Mouse (Mus musculus): ENCODE data around the gene Mrpl14.
A peak's percentile ranks its signal among the peaks of the same experiment; 100 is the strongest.

Mrpl14 gene

DNA sequence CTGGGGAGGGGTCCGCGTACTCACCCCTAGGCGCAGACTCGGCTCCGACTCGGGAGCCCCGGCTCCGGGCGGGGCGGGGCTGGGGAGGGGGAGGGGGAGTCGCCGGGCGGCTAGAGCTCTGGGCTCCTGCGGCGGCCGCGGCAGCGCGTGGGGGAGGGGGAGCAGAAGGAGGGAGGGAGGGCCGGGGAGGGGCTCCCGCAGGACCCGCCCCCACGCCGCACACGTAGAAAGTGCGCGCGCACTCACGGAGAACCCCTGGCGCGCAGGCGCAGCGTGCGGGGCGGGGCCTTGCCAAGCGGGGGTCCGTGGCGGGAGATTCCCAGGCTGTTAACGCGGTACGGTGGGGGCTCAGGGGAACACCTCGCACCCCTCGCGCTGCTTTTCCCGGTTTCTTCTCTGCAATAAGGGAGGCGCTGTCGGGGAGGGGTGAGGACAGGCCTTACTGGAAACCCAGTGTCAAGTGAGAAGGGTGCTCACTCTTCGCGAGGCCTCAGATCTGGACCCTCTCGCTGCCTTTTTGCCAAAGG, at the start of gene Mrpl14:
Mrpl14 (plus strand) TSS at position 230 of the 527 bp plus-strand sequence.
- DNase-seq: peak; percentile 94

DNA sequence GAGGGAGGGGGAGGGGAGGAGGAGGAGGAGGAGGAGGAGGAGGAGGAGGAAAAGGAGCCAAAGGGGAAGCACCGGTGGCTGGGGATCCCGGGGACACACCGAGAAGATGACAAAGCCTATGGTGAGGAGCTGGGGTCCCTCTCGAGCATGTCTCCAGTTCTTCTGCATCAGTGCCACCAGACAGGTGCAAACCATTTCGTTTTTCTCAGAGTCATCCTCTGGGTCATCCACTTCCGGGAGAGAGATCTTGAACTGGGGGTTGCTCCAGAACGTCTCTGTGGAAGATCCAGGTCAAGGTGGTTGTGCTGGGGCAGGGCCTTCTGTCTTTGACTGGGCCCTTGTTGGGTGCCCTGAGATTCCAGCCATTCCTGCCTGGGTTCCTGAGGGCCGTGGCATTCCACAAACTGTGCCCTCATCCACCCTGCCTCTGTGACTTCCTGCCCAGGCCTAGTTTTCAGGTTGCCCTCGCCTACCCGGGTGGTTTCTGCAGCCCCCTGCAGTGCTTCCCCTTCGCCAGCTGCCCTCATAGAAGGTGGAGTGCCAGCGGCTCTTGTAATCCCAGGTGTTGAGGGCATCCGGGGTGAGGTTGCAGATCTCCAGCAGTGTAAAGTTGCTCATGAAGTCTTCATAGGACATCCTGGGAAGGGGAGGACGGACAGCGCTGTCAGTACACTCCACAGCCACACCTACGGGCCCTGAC, 47.4 kb upstream of the Mrpl14 start:
- no peak for DNase-seq

DNA sequence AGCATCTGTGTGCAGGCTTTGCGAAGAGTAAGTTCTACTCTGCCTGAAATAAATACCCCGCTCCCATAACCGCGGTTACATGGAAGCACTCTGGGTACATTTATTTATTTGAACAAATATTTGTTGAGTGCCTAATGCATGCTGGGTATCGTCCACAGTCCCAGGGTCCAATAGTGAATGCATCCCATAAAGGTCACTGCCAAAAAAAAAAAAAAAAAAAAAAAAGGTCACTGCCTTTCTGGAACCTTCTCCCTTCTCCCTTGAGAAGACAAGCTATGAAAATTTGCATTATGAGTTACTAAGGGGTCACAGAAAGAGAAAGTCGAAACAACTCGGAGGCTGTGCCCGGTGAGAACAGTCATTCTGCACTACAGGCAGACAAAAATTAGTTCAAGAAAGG, 44.1 kb upstream of the Mrpl14 start:
- no peak for DNase-seq

DNA sequence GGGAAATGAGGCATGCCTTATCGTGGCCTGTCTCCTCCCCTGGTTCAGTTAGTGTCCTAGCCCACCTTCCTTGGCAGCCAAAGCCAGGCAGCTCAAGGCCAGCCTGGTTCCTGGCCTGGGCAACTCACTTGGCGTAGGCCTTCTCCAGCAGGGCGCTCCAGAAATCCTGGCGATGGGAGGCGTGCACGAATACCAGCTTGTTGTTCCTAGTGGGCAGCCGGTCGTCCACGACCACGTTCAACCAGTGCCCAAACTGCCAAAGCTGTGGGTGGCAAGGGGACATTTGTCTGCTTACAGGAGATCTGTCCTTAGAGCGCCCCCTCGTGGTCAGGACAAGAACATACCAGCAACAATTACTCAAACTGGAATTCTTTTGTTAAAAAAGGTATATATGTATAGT, 43.4 kb upstream of the Mrpl14 start:
- DNase-seq: peak; percentile 64 to 82

DNA sequence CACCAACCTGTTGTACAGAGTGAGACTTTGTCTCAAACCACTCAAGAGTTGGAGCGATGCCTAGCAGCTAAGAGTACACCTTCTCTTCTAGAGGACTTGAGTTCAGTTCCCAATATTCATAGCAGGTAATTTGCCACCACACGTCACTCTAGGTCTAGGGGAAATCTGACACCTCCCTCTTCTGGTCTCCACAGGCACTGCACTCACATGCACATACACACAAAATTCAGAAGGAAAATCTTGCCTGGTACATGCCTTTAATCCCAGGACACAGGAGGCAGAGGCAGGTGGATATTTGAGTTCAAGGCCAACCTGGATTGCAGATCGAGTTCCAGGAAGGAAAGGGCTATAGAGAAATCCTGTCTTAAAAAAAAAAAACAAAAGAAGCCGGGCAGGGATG, 41.9 kb upstream of the Mrpl14 start:
- DNase-seq: no peak

DNA sequence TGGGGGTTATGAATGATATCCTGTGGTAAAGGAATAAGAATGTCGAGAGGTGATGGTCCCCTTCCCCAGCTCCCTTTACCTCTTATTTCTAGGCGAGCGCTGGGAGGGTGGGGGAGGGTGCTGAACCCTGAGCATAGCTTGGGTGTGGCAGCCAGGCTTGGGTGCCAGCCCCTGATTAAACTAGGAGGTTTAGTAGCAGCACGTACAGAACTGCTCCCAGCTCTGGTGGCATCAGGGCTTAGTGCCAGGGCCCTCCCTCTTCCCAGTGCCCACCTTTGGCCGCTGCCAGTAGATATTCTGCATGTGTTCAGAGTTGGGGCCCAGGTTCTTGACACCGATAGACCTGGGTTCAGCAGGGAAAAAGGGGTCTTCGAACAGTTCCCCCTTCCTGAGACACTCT, 32.9 kb upstream of the Mrpl14 start:
- DNase-seq: no peak

DNA sequence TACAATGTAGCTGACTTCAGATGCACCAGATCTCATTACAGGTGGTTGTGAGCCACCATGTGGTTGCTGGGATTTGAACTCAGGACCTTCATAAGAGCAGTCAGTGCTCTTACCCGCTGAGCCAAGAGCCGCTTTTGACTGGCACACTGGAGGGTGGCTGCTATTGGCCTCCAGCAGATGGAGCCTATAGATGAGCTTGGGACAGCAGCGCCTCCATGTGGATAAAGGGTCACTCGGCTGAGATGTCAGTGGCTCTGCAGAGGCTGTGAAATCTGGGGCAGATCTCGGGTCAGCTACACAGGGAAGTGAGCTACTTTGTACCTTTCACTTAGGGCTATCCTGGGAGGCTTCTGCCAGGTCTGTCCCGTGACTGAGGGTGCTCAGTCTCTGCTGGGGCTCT, 30.3 kb upstream of the Mrpl14 start:
- DNase-seq: peak in 1 of 2 experiments; percentile 46

DNA sequence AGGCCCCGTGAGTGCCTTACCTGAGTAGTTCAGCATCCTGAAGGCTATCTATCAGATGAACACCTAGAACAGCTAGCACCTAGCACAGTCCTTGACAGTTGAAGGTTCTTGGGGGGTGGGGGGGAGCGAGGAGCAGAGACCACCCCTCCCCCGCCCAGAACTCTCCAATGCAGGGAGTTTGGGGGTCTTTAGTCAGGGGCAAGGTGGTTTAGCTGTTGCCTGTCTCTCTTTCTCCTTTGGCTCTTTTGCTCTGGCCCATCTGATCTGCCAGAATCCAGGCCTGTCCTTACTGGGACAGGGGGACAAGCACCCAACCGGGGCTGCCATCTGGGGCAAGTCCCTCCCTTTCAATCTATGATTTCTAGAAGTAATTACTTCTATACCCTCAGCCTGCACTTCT, 26.9 kb upstream of the Mrpl14 start, which contains the start of gene Capn11:
Capn11 (minus strand) TSS at position 101 of the 400 bp plus-strand sequence.
- DNase-seq: no peak

DNA sequence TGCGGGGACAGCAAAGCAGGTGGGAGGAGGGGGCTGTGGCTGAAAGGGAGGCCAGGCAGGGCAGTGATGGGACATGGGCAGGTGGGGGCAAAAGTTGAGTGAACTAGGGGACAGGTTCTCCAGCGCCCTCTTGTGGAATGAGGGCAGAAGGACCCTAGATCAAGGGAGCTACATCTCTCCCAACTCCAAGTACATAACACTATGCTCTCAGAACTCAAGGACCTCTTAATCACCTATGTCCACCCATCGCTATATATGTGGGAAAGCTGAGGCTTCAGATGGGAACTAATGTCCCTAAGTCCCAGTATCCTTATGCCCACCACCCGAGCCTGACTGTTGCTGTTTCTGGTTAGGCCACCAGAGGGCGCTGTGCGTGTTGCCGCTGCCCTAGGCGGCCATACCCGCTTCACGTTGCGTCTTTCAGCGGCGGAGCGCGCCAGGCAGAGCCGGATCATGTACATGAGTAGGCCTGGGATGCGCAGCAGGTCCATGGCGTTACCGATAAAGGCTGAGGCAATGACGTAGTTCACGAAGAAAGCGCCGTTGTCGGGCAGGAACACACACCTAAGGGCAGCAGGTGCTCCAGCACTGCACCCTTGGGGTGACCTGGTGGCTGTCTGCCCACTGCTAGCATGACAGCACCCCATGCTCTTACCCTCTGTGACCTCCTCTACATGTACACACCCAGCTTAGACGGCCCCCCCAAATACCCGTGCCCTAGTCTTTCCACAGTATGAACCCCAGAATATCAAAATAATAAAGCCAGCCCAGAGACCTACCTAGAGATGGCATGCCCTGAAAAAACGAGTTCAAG, 22.8 kb upstream of the Mrpl14 start:
- peak; percentile 75 to 83 for DNase-seq

DNA sequence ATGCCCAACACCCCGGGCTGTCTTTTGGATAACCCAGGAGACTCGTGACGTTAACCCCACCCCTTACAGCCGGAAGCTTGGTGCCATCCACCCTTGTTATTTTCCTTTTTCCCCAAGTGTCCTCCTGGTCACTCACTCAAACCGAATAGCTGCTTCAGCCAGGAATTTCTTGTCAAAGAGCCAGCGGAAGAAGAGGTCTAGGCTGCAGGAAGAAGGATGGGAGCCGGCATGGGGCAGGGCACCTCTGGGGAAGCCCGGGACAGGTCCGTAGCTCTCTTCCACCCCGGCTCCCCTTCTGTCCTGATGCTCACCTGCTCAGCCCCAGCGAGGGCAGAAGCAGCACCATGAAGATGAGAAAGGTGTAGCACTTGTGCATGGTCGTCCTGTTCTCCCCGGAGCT, 21.5 kb upstream of the Mrpl14 start:
- DNase-seq: no peak

DNA sequence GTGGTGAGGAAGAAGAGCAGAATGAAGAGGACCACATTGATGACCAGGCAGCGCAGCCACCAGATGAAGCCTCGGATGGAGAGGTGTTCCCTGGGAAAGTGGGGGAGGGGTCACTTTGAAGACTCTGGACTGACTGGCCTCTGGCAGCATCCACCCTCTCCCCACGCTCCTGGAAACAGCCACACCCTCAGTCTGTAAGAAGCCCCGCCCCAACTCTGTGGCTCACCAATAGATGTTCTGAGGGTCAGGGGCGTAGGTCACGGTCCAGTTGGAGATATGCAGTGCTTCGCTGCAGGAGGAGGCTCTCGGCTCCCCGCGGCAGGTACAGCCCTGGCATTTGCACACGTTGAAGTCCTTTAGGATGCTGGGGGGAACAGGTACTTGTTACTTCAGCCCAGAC, 20.0 kb upstream of the Mrpl14 start:
- no peak for DNase-seq

DNA sequence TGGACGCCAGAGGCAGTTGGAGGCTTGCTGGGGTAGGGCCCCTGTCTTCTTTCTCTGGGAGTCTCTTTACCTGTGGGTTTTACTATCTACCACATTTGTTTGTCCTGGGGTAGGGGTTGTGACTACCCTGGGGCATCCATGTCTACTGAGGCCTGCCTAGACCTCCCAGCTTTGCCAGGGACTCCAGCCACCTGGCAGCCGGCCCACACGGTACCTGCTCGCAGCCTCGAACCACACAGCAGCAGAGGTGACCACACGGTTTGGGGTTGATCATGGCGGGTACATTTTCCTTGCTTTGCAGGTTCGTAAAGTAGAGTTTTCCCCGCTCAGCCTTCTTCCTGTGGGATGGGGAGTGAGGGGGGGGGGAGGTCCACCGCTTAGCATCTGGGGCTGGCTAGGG, 18.6 kb upstream of the Mrpl14 start:
- DNase-seq: peak in 1 of 2 experiments; percentile 21

DNA sequence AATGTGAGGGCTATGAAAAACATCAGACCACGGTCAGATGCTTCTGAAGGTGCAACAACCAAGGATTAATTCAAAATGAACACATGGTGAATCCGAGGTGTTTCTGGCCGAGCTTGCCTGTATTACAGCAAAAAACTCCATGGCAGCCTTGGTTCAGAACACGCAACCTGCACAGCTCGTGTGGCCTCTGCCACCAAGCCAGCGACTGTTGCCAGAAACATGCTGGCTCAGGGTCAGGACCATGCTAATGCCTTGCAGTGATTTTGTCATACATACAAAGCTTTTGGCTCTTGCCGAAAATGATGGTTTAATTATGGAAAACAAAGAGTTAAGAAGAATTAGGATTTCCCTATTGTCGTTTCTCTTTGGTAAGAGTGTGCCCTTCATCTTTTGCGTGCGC, 18.1 kb upstream of the Mrpl14 start:
- no peak for DNase-seq

DNA sequence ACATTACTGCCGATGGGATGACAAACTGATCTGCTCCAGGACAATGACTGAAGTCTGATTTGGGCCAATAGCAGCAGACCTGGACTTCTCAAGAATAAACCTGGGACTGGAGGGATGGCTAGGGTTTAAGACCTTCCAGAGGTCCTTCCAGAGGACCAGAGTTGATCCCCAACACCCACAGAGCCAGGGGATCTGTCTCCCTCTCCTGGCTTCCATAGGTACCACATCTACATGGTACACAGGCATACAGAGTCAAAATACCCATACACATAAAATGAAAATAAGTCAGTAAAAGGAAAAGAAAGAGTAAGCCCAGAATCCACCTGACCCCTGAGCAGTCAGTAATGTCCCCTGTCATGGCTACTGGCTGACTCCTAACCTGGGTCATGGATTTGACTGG, 14.3 kb upstream of the Mrpl14 start:
- no peak for DNase-seq

DNA sequence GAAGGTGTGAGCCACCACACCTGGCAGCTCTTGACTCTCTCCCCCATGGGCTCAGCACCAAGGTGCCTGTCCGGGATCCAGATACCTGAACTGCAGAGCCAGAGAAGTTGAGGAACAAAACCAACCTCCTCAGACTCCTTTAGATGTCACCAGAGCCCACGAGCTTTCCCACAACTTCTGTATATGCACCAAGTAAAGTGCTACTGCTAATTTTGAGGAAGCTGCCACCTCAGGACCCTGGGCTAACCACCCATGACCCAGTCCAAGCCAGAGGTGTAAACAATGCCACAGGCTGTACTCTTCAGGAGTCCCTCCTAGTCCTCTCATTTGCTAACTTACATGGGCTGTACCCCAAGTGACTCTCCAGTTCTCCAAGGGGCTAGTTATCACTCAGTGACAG, 13.5 kb upstream of the Mrpl14 start:
- no peak for DNase-seq

DNA sequence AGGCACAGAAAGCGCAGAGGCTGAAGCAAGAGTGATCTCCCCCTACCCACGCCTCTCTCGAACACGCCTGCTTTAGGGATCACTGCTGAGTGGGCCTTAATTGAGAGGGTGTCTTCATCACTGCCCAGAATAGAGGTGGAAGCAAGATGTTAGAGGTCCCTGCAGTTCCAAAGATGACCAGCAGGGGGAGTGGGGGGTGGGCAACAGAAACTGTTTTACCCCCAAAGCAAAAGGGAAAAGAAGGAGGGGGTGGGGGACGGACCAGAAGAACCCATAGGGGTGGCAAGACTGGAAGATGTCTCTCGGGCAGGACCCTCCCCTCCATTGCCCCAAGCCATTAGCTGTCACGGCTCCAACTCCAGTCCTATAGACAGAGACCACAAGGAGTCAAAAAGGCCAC, 8.0 kb upstream of the Mrpl14 start:
- DNase-seq: peak; percentile 36 to 77

DNA sequence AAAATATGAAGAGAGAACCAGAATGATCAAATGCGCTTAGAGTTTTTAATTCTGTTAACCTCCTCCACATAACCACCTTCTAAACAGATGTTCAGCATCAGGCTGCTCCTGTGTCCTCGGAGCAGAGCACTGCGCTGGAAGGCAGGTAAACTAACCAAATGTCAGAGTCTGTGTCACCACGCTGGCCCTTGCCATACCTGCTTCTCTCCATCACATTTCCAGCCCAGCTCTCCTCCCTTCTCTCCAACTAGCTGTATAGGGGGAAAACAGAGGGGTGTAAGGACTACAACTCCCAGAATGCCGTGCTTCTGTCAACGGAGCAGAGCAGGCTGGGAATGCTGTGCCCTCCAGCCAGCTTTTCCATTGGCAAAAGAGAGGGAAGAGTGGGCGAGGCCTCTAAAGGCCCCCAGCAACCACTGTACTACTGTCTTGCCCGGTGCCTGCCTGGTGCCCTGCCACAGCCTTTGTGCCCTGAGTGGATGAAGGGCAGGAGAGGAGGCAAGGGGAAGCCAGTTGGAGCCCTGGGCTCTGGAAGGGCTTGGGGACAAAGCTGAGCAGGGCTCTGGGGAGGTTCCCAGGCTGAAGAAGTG, 5.6 kb upstream of the Mrpl14 start:
- DNase-seq: peak; percentile 66 to 71

DNA sequence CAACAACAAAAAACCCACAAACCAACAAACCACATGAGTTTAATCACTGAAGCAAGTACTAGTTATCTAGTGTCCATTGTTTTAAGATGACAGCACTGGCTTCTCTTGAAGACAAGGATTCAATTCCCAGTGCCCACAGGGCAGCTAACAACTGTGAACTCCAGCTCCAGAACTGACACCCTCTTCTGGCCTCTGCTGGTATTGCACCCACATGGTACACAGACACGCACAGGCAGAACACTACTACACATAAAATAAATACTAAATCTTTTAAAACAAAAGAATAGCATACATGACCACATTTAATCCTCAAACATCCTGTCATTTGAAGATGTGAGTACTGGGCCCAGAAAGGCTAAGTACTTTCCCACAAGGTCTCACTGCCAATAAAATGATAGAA, 4.5 kb upstream of the Mrpl14 start:
- DNase-seq: peak; percentile 23 to 45

DNA sequence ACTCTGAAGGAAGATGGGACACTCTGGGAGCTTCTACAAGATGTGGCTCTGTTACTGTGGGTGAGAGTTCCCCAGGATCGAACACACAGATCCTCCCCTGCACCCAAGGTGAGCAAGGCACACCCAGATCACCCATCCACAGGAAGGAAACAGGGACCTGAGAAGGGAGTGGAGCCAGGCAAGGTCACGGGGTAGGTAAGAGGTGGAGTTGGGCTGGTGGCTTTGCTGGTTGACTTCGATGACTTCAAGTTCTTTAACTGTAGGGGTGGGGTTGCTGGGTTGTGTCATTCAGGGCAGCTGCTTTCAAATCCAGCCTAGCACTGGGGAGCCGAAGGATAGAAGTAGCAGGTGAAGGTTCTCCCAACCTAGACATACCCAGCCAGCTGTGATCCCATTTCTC, 3.3 kb upstream of the Mrpl14 start:
- peak in 1 of 2 experiments; percentile 23 for DNase-seq

DNA sequence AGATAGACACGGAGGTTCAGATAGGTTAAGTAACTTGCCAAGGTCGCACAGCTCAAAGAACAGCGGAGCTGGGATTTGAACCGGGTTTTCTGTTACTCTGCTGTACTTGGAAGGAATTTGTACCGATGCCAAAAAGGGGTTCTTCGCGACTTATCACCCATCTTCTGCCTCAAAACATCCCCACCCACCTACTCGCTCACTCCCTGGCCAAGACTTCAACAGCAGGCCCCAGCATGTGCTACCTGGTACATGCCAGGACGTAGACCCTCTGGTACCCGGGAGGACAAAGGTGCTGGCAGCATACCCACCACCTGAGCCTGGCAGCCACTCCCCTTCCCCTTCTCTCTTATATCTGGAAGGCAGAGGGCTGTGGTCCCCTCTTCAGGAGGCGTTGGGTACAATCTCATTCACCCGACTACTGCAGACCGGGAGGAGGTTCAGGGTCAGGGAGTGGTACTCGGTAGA, 1.4 kb upstream of the Mrpl14 start:
- DNase-seq: peak in 1 of 2 experiments; percentile 26

DNA sequence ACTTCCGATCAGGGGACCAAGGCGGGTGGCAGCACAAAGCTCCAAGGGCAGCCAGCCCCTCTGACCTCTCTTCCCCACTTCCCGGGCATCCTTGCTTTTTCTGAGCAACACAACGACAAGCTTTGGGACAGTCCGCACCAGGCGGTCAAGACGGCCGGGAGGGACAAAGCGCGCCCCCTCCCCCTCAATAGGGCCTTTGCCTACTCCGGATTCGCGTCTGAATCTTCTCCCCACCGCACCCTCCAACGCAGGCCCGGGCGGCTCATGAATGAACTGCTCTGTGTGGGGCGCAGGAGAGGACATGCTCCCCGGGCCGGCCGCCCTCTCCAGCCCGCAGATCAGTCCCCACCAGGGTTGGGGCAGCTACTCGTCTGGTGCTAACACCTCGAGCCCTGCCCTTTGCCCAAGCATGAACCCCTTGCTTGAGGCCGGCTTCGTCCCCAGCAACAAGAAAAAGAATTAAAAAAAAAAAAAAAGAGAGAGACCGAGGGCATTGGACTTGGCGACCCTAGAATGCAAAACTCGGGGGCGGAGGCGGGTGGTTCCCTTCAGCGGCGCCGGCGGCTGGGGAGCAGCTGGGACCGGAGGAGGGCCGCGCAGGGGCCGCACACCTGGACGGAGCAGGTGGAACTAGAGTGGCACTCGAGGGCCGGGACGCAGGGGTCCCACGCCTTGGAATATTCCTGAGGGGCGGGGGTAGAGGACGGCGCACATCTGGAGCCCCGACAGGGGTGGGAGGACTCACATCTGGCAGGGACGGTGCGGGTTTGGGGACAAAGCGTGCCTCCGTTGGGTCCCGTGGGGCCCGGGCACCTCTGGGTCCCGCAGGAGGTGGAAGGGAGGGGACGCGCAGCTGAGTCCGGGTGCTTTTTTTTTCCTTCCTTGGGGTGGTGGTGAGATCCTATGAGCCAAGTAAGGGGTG, 690 bp upstream of the Mrpl14 start:
- DNase-seq: peak; percentile 61 to 63

DNA sequence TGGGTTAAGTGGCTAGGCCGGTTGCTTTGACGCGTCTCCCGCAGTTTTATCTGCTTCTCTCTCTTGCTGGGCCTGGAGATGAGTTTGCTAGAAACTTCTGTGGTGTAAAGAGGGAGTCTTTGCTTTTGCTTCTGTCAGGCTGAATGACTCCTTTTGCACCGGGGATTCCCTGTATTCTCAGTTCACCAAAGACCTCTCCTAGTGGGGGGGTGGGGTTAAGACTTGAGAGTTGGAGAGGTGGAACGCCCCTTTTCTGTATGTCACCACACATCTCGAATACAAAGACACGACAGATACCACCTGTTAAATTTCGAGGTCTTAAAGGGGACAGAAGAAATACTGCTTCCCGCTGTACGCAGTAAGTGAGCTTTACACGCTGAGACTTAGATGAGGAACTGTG, 594 bp downstream of the Mrpl14 start, which contains the start of gene Tmem63b:
Tmem63b (minus strand) TSS at position 190 of the 400 bp plus-strand sequence.
- DNase-seq: no peak

Data from lung, postnatal 4 days (tissue).